Mouse (Mus musculus): ENCODE data around the gene Ddx17. TPM values are rescaled to one million over a fixed set of nuclear protein-coding genes. Genes with fewer than 3 reads are reported as not detected.

Gene Ddx17
- polyA plus RNA-seq, 2 experiments: 13.9 to 104 TPM

- no peak overlapping the region for H3K27ac ChIP-seq
- no peak overlapping the region for H3K4me2 ChIP-seq (ENCODE audit: low read depth)
- no peak overlapping the region for H3K4me3 ChIP-seq (ENCODE audit: insufficient read depth in 1 of 2, low read depth in 2 of 2, low read length in 2 of 2)
- H3K4me1 ChIP-seq (replicated peaks; ENCODE audit: control insufficient read depth in 2 of 2, insufficient read depth in 2 of 2, low read length in 1 of 2): no peaks in the 10 kb centered on the region
- no peaks in the 10 kb centered on the region for H3K9me3 ChIP-seq (ENCODE audit: control insufficient read depth, low read length)
- WGBS (ENCODE audit: insufficient replicate concordance): 30% methylated on average over 7 of the region's 7 CpGs
- no peaks in the 10 kb centered on the region for H3K36me3 ChIP-seq (replicated peaks; ENCODE audit: control insufficient read depth, insufficient read depth, low read depth)
- no peak for TF ChIP-seq CTCF (IDR thresholded peaks at IDR 0.05; ENCODE audit: low read depth)
- TF ChIP-seq EP300 (IDR thresholded peaks at IDR 0.05; ENCODE audit: low read depth): no peak
- H3K9ac ChIP-seq (replicated peaks): no peak overlapping the region
- DNase-seq (ENCODE audit: low read depth in 3 of 3, low spot score in 3 of 3) (no peak), ATAC-seq (ENCODE audit: insufficient read depth) (no peak)
- H3K27me3 ChIP-seq (ENCODE audit: control insufficient read depth, insufficient read depth, low read length): peaks cover 75% of the 10 kb centered on the region
Measured at GRCm38 (mm10) chr15:79506460-79506859, 40.1 kb downstream of the Ddx17 start.

GRCm38 (mm10) chr15:79505616-79506283 lies 40.8 kb downstream of the Ddx17 start:
- H3K27me3 ChIP-seq (ENCODE audit: control insufficient read depth, insufficient read depth, low read length): peaks cover 71% of the 10 kb centered on the region
- no peak for ATAC-seq (ENCODE audit: insufficient read depth)
- H3K4me3 ChIP-seq (ENCODE audit: insufficient read depth in 1 of 2, low read depth in 2 of 2, low read length in 2 of 2): peak overlapping the region in 1 of 2 experiments; percentile 49; a peak in 2 of 4 replicates
- TF ChIP-seq CTCF (IDR thresholded peaks at IDR 0.05; ENCODE audit: low read depth) (no peak), EP300 (IDR thresholded peaks at IDR 0.05; ENCODE audit: low read depth) (no peak)
- no peak overlapping the region for H3K27ac ChIP-seq
- no peaks in the 10 kb centered on the region for H3K4me1 ChIP-seq (replicated peaks; ENCODE audit: control insufficient read depth in 2 of 2, insufficient read depth in 2 of 2, low read length in 1 of 2)
- DNase-seq (ENCODE audit: low read depth in 3 of 3, low spot score in 3 of 3): no peak
- WGBS (ENCODE audit: insufficient replicate concordance): under 1% methylated on average over 62 of the region's 71 CpGs
- H3K9me3 ChIP-seq (ENCODE audit: control insufficient read depth, low read length): no peaks in the 10 kb centered on the region
- no peaks in the 10 kb centered on the region for H3K36me3 ChIP-seq (replicated peaks; ENCODE audit: control insufficient read depth, insufficient read depth, low read depth)
- no peak overlapping the region for H3K9ac ChIP-seq (replicated peaks)
- H3K4me2 ChIP-seq (ENCODE audit: low read depth): peak overlapping the region; percentile 60

GRCm38 (mm10) chr15:79504707-79505452 lies 41.7 kb downstream of the Ddx17 start, which contains the start of gene Kcnj4:
Kcnj4 (minus strand) TSS chr15:79505241.
- ATAC-seq (ENCODE audit: insufficient read depth): no peak
- peak within 1 kb of the TSS; percentile 60 for H3K4me2 ChIP-seq (ENCODE audit: low read depth)
- H3K4me1 ChIP-seq (replicated peaks; ENCODE audit: control insufficient read depth in 2 of 2, insufficient read depth in 2 of 2, low read length in 1 of 2): no peaks in the 10 kb centered on the region
- peak within 1 kb of the TSS in 1 of 2 experiments; percentile 49; a peak in 2 of 4 replicates for H3K4me3 ChIP-seq (ENCODE audit: insufficient read depth in 1 of 2, low read depth in 2 of 2, low read length in 2 of 2)
- no peak within 1 kb of the TSS for H3K9ac ChIP-seq (replicated peaks)
- H3K9me3 ChIP-seq (ENCODE audit: control insufficient read depth, low read length): no peaks in the 10 kb centered on the region
- H3K27me3 ChIP-seq (ENCODE audit: control insufficient read depth, insufficient read depth, low read length): peaks cover 62% of the 10 kb centered on the region
- TF ChIP-seq EP300 (IDR thresholded peaks at IDR 0.05; ENCODE audit: low read depth) (no peak), CTCF (IDR thresholded peaks at IDR 0.05; ENCODE audit: low read depth) (no peak)
- 1% methylated on average over 52 of the region's 60 CpGs for WGBS (ENCODE audit: insufficient replicate concordance)
- no peak within 1 kb of the TSS for H3K27ac ChIP-seq
- DNase-seq (ENCODE audit: low read depth in 3 of 3, low spot score in 3 of 3): no peak
- H3K36me3 ChIP-seq (replicated peaks; ENCODE audit: control insufficient read depth, insufficient read depth, low read depth): no peaks in the 10 kb centered on the region

GRCm38 (mm10) chr15:79503438-79503837 lies 43.1 kb downstream of the Ddx17 start:
- Histone ChIP-seq H3K4me1 (replicated peaks; ENCODE audit: control insufficient read depth in 2 of 2, insufficient read depth in 2 of 2, low read length in 1 of 2) (no peaks in the 10 kb centered on the region), H3K4me2 (ENCODE audit: low read depth) (no peak overlapping the region), H3K9me3 (ENCODE audit: control insufficient read depth, low read length) (no peaks in the 10 kb centered on the region), H3K27ac (no peak overlapping the region), H3K9ac (replicated peaks) (no peak overlapping the region), H3K27me3 (ENCODE audit: control insufficient read depth, insufficient read depth, low read length) (peaks cover 60% of the 10 kb centered on the region), H3K36me3 (replicated peaks; ENCODE audit: control insufficient read depth, insufficient read depth, low read depth) (no peaks in the 10 kb centered on the region), H3K4me3 (ENCODE audit: insufficient read depth in 1 of 2, low read depth in 2 of 2, low read length in 2 of 2) (no peak overlapping the region)
- WGBS (ENCODE audit: insufficient replicate concordance): 54% methylated on average over 5 of the region's 5 CpGs
- ATAC-seq (ENCODE audit: insufficient read depth): no peak
- DNase-seq (ENCODE audit: low read depth in 3 of 3, low spot score in 3 of 3): no peak
- TF ChIP-seq CTCF (IDR thresholded peaks at IDR 0.05; ENCODE audit: low read depth): no peak
- no peak for TF ChIP-seq EP300 (IDR thresholded peaks at IDR 0.05; ENCODE audit: low read depth)

GRCm38 (mm10) chr15:79502891-79503341 lies 43.6 kb downstream of the Ddx17 start:
- Histone ChIP-seq H3K36me3 (replicated peaks; ENCODE audit: control insufficient read depth, insufficient read depth, low read depth) (no peaks in the 10 kb centered on the region), H3K9me3 (ENCODE audit: control insufficient read depth, low read length) (no peaks in the 10 kb centered on the region), H3K4me2 (ENCODE audit: low read depth) (no peak overlapping the region), H3K27me3 (ENCODE audit: control insufficient read depth, insufficient read depth, low read length) (peaks cover 57% of the 10 kb centered on the region), H3K27ac (no peak overlapping the region), H3K4me3 (ENCODE audit: insufficient read depth in 1 of 2, low read depth in 2 of 2, low read length in 2 of 2) (no peak overlapping the region), H3K4me1 (replicated peaks; ENCODE audit: control insufficient read depth in 2 of 2, insufficient read depth in 2 of 2, low read length in 1 of 2) (no peaks in the 10 kb centered on the region), H3K9ac (replicated peaks) (no peak overlapping the region)
- DNase-seq (ENCODE audit: low read depth in 3 of 3, low spot score in 3 of 3) (no peak), ATAC-seq (ENCODE audit: insufficient read depth) (no peak)
- 15% methylated on average over 18 of the region's 18 CpGs for WGBS (ENCODE audit: insufficient replicate concordance)
- TF ChIP-seq CTCF (IDR thresholded peaks at IDR 0.05; ENCODE audit: low read depth) (no peak), EP300 (IDR thresholded peaks at IDR 0.05; ENCODE audit: low read depth) (no peak)

Measured in liver, embryonic 14.5 days (tissue).